Mouse (Mus musculus) midbrain, embryonic 11.5 days (tissue): ENCODE data around the gene Slc2a4. TPM values are rescaled to one million over a fixed set of nuclear protein-coding genes. Genes with fewer than 3 reads are reported as not detected.

Experiments
- ATAC-seq: fragments of 200-750 bp; cut with Nextera tagmentation; 2 replicates; pipeline ENCODE4 v1.8.0; 2017; ENCODE audit warnings: moderate TSS enrichment, moderate library complexity; ENCODE audit not compliant: low FRiP score
- DNase-seq: peaks from one replicate; pipeline ENCODE4 v3.0.0; 2015; ENCODE audit warnings: low spot score; ENCODE audit errors: missing footprints
- H3K27ac ChIP-seq: fragments of 300-500 bp; sonication (generic); 2 replicates; pipeline ENCODE4 v1.5.1; 2014; ENCODE audit warnings: low read depth, low read length
- H3K27me3 ChIP-seq: fragments of 300-500 bp; sonication (generic); 2 replicates; pipeline ENCODE4 v1.6.1; 2014; ENCODE audit warnings: mild to moderate bottlenecking, low read length, moderate library complexity, mixed read lengths; ENCODE audit not compliant: control insufficient read depth, insufficient read depth
- H3K36me3 ChIP-seq: fragments of 300-500 bp; sonication (generic); 2 replicates; pipeline ENCODE4 v1.6.1; 2014; ENCODE audit warnings: mild to moderate bottlenecking, low read length, moderate library complexity, mixed read lengths; ENCODE audit not compliant: control insufficient read depth, insufficient read depth
- H3K4me1 ChIP-seq: fragments of 300-500 bp; sonication (generic); 2 replicates; pipeline ENCODE4 v1.6.1; 2014; ENCODE audit warnings: low read length; ENCODE audit not compliant: control insufficient read depth, insufficient read depth
- H3K4me2 ChIP-seq: fragments of 300-500 bp; sonication (generic); 2 replicates; pipeline ENCODE4 v1.6.1; 2014; ENCODE audit warnings: mild to moderate bottlenecking, moderate library complexity
- H3K4me3 ChIP-seq: fragments of 300-500 bp; sonication (generic); 2 replicates; pipeline ENCODE4 v1.5.1; 2014; ENCODE audit warnings: low read depth, low read length
- H3K9ac ChIP-seq: fragments of 300-500 bp; sonication (generic); 2 replicates; pipeline ENCODE4 v1.6.1; 2014; ENCODE audit warnings: low read length
- H3K9me3 ChIP-seq: fragments of 300-500 bp; sonication (generic); 2 replicates; pipeline ENCODE4 v1.6.1; 2016; ENCODE audit warnings: low read length; ENCODE audit not compliant: control insufficient read depth
- WGBS: fragments of 180-500 bp; shearing (Covaris S2); extraction: QIAGEN DNeasy Blood & Tissue Kit; methylation state at CpG from one replicate; pipeline ENCODE4 v1.1.7; 2014; 5-methylcytosine and 5-hydroxymethylcytosine counted together
- polyA plus RNA-seq: library from polyadenylated mRNA; unstranded; fragments of >200 nt; fragmentation: Nextera tagmentation; extraction: Ambion mirVana; gene quantifications from 2 replicates; pipeline ENCODE4 v1.2.1, GENCODE M21; 2014

The Slc2a4 gene
- polyA plus RNA-seq, 1 experiment from 2014 or later: 7.8 TPM

GRCm38 (mm10) chr11:69915667-69916627, 32.0 kb downstream of the Slc2a4 start:
- no peak for ATAC-seq
- Histone ChIP-seq H3K9me3 (no peaks in the 10 kb centered on the region), H3K27ac (no peak overlapping the region), H3K9ac (no peak overlapping the region), H3K4me1 (peaks cover 33% of the 10 kb centered on the region), H3K27me3 (no peaks in the 10 kb centered on the region), H3K4me2 (peak overlapping the region; percentile 74; the same call in 1 of the 2 replicates), H3K4me3 (no peak overlapping the region), H3K36me3 (peaks cover 37% of the 10 kb centered on the region)
- DNase-seq: peak; percentile 72
- WGBS: 65% methylated on average over 5 of the region's 5 CpGs

- no peaks in the 10 kb centered on the region for H3K9me3 ChIP-seq
- no peaks in the 10 kb centered on the region for H3K27me3 ChIP-seq
- peak overlapping the region; percentile 74 for H3K4me2 ChIP-seq
- WGBS: 41% methylated on average over 9 of the region's 9 CpGs
- H3K9ac ChIP-seq: peak overlapping the region; percentile 89; the same call in 1 of the 2 replicates
- H3K36me3 ChIP-seq: peaks cover 47% of the 10 kb centered on the region
- DNase-seq (no peak), ATAC-seq (no peak)
- H3K4me1 ChIP-seq: peaks cover 33% of the 10 kb centered on the region
- H3K4me3 ChIP-seq: peak overlapping the region; percentile 72
- no peak overlapping the region for H3K27ac ChIP-seq
Observed at GRCm38 (mm10) chr11:69914917-69915430, 33.0 kb downstream of the Slc2a4 start.

DNA sequence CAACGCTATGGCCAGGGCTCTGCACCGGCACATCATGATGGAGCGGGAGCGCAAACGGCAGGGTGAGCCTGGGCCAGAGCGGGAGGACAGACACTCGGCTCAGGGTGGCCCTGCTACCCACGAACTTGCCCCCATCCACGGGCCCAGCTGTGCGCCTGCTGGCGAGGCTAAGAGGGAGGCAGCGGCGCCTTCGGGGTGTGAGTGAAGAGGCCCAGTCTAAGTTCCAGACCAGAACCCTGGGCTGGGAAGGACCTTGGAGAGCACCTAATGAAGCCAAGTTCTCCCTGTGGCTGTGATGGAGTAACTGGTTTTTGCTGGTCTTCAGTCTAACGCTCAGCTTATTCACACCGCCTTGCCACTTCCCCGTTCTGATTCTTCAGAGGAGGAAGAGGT, 33.6 kb downstream of the Slc2a4 start:
- Histone ChIP-seq H3K9me3 (no peaks in the 10 kb centered on the region), H3K9ac (peak overlapping the region; percentile 89), H3K4me2 (peak overlapping the region; percentile 74), H3K4me3 (peak overlapping the region; percentile 72), H3K4me1 (peaks cover 29% of the 10 kb centered on the region), H3K27ac (peak overlapping the region; percentile 77), H3K36me3 (peaks cover 50% of the 10 kb centered on the region), H3K27me3 (no peaks in the 10 kb centered on the region)
- WGBS: 3% methylated on average over 17 of the region's 17 CpGs
- ATAC-seq: no peak
- DNase-seq: no peak

GRCm38 (mm10) chr11:69913554-69914371, 34.2 kb downstream of the Slc2a4 start, which contains the start of gene Gps2:
Gps2 (plus strand) TSS chr11:69913888.
- peak within 1 kb of the TSS; percentile 77 for H3K27ac ChIP-seq
- 2% methylated on average over 61 of the region's 61 CpGs for WGBS
- peaks cover 23% of the 10 kb centered on the region for H3K4me1 ChIP-seq
- DNase-seq (peak; percentile 98), ATAC-seq (peak; percentile 92)
- peak within 1 kb of the TSS; percentile 89 for H3K9ac ChIP-seq
- H3K36me3 ChIP-seq: peaks cover 54% of the 10 kb centered on the region
- H3K4me2 ChIP-seq: peak within 1 kb of the TSS; percentile 74
- no peaks in the 10 kb centered on the region for H3K9me3 ChIP-seq
- no peaks in the 10 kb centered on the region for H3K27me3 ChIP-seq
- H3K4me3 ChIP-seq: peak within 1 kb of the TSS; percentile 72

GRCm38 (mm10) chr11:69912716-69913530, 35.1 kb downstream of the Slc2a4 start:
- Histone ChIP-seq H3K4me3 (peak overlapping the region; percentile 72; the same call in 1 of the 2 replicates), H3K36me3 (peaks cover 56% of the 10 kb centered on the region), H3K27me3 (no peaks in the 10 kb centered on the region), H3K27ac (no peak overlapping the region; the same call in 1 of the 2 replicates), H3K4me2 (peak overlapping the region; percentile 74), H3K9me3 (no peaks in the 10 kb centered on the region), H3K9ac (peak overlapping the region; percentile 89; the same call in 1 of the 2 replicates), H3K4me1 (peaks cover 21% of the 10 kb centered on the region)
- ATAC-seq (peak; percentile 8; the same call in 1 of the 2 replicates), DNase-seq (peak; percentile 75)
- WGBS: 73% methylated on average over 15 of the region's 15 CpGs

GRCm38 (mm10) chr11:69911701-69912100, 36.3 kb downstream of the Slc2a4 start:
- Histone ChIP-seq H3K36me3 (peaks cover 56% of the 10 kb centered on the region), H3K4me3 (no peak overlapping the region)

GRCm38 (mm10) chr11:69910781-69911560, 37.0 kb downstream of the Slc2a4 start:
- 95% methylated on average over 17 of the region's 17 CpGs for WGBS
- Histone ChIP-seq H3K4me3 (no peak overlapping the region), H3K9me3 (no peaks in the 10 kb centered on the region), H3K27ac (no peak overlapping the region), H3K9ac (no peak overlapping the region), H3K4me2 (no peak overlapping the region), H3K27me3 (no peaks in the 10 kb centered on the region), H3K4me1 (peaks cover 19% of the 10 kb centered on the region), H3K36me3 (peaks cover 57% of the 10 kb centered on the region)
- no peak for ATAC-seq
- peak; percentile 73 for DNase-seq

More at GRCm38 (mm10) chr11:69911701-69912100, 36.3 kb downstream of the Slc2a4 start:
- WGBS: 84% methylated on average over 6 of the region's 6 CpGs
- H3K27ac ChIP-seq: no peak overlapping the region
- H3K4me1 ChIP-seq: peaks cover 21% of the 10 kb centered on the region
- no peak overlapping the region for H3K4me2 ChIP-seq
- no peaks in the 10 kb centered on the region for H3K27me3 ChIP-seq
- ATAC-seq (no peak), DNase-seq (peak; percentile 77)
- H3K9me3 ChIP-seq: no peaks in the 10 kb centered on the region
- H3K9ac ChIP-seq: no peak overlapping the region
